ENCODE assay signal across 14 mouse cellular contexts in the genomic region with DNA sequence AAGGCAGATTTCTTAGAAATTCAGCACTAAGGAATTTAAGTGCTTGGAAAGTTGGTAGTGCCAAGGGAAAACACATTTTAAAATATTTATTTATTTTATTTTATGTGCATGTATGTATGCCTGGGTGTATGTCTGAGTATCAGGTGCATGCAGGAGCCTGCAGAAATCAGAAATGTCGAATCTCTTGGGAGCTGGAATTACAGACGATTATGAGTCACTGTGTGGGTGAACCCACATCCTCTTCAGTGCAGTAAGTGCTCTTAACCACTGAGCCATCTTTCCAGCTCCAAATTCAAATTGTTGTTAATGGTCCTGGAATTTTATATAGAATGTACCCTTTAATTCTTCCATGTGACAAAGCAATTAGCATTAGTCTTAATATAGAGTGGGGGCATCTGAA.
"Had no signal": no experiment of that assay in that cellular context is flagged by ENCODE, and none has a peak within 500 bp of the region (broad histone marks: within the 10 kb centered on the region; RNA-seq: fewer than 3 reads in every experiment).

No protein-coding gene starts in this region.

- H3K27ac ChIP-seq: liver, embryonic 15.5 days; lung, embryonic 15.5 days; macrophage; midbrain, embryonic 13.5 days; midbrain, embryonic 15.5 days; neural tube, embryonic 12.5 days; stomach, embryonic 15.5 days; stomach, postnatal 0 days had no signal

- DNase-seq: liver, postnatal 0 days; lung, adult 2 months; lung, postnatal 36 days; thymus, adult 2 months; thymus, postnatal 25 days had no signal

- H3K4me3 ChIP-seq: liver, embryonic 15.5 days; lung, embryonic 15.5 days; megakaryocyte, embryonic 14.5 days; midbrain, embryonic 13.5 days; midbrain, embryonic 15.5 days; neural tube, embryonic 12.5 days; stomach, embryonic 15.5 days had no signal
